Mouse (Mus musculus) induced T-regulatory cell, adult 2 months (primary cell): ENCODE results near the gene Dclre1c.

Source experiments
- DNase-seq: peaks from one replicate; pipeline ENCODE4 v3.0.0-alpha.2; 2012; ENCODE audit warnings: low read depth

Dclre1c gene

DNA sequence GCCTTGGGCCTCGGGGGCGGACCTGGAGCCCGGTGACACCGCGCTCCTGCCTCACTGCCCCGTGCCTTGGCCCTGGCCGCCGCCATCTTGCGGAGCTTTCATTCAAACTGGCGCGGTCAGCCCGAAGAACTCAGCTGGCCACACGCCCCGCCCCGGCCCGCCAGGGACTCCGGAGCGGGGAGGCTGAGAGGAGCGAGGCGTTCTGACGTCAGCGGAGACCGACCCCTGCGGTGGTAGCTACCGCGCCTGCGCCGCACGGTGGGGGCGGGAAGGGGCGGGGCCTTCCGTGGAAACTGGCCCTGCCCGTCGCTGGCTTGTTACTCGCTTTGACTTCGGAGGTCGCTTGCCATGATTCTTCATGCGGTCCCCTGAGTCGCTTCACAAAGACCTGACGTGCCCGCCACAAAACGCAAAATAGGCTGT lies 50.9 kb downstream of the Dclre1c start, which contains the start of gene Suv39h2:
Gene Suv39h2, minus strand, starts transcription at position 171 of the 423 bp plus-strand sequence.
- DNase-seq, result peak; percentile 98

- DNase-seq, result no peak
Measured at GRCm38 (mm10) chr2:3475746-3476251, 51.9 kb downstream of the Dclre1c start.

DNA sequence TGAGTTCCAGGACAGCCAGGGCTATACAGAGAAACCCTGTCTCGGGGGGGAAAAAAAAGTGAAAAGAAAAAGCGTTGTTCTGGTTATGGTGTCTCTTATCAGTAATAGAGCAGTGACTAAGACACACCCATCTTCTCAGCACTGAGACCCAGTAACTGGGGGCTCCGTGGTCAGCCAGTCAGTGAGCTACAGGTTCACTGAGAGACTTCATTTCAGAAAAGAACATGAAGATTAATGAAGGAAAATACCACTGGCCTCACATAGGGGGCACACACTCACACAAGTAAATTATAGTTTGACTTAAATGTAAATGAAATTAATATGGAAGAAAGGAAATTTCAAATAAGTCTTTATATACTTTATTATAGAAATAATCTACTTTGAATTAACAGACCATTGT lies 56.3 kb downstream of the Dclre1c start:
- no peak for DNase-seq

DNA sequence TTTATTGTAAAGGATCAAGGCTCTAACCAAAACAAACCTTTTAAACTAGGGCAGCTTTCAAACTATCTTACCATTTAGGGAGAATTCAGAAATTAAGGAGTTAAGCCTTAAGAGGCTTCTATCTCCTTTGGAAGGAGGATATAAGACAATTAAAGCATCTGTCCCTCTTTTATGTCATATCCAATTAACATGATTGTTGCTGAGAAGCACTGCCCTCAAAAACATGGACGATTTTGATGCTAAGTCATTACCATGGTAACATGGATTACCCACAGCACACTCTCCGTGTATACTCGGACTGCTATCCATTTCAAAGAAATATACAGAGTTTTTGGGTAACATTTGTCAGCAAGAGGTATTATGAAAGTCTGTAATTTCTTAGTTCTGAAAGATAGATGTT lies 65.9 kb downstream of the Dclre1c start:
- DNase-seq, result no peak

GRCm38 (mm10) chr2:3493833-3494409 lies 70.0 kb downstream of the Dclre1c start:
- no peak for DNase-seq

DNA sequence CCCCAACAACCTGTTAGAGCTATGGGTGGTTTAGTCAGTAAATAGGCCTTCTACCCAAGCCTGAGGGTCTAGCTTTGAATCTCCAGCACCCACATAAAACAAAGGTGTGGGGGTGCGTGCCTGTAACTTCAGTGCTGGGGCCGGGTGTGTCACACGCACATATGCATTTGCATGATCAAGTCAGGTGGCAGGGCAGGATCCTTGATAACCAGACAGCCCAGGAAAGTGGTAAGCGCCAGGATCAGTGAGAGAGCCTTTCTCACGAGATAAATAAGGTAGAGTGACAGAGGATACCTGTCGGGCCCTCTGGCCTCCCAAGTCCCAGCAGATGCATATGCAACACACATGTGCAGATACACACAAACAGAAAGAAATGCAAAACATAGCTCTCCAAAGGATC lies 75.6 kb downstream of the Dclre1c start:
- no peak for DNase-seq

GRCm38 (mm10) chr2:3500886-3501285 lies 77.0 kb downstream of the Dclre1c start:
- DNase-seq, result no peak

DNA sequence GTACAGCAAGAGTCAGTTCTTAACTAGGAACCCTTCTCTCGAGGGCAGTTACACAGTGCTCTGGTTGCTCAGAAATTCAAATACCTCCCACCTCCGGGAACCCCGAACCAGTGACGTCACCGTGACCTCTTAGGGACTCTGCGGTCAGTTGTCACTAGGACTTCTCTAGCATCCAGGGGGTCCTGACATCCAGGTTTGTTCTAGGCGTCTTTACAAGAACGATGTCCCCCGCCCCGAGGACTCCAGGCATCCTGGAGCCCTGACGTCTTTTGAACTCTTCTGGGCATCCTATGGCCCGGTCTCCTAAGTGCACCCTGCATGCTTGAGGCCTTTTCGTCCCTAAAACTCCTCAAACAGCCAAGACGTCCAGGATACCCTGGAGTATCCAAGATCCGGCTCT lies 88.1 kb downstream of the Dclre1c start:
- peak; percentile 85 for DNase-seq

DNA sequence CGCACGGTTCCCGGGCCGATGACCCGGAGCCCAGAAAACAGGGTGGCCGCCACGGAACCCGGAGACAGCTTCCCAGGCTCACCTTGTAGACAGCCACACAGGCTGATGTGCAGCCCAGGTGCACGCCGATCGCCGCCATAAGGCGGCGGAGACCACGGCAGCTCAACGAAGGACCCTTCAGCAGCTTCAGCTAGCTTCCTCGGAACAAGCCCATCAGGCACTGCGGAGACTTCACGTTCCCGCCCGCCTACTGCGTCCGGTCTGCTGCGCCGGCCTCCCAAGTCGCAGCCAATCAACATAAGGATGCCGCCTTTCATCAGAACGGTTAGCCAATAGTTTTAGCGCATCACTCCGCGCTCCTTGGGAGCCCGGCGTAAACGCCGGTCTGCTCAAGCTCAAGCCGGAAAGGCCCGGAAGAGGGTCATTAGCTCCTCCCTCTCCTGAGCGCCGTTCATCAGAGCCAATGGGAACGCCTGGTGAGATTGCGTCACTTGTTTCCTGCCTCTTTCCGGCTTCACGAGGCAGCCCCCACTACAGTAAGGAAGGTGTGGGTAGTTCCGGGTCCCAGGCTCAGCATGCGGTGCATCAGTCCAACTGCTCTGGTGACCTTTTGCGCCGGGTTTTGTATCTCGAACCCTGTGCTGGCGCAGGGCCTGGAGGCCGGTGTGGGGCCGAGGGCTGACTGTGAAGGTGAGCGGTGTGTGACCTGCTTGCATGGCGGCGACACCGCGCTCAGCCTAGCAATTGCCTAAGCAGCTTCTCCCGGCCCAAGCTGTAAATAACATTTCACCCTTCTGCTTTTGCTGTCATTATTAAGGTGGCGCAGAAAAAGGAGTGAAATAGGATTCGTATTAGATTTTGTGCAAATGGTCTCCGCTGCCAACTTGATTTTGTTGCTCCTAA lies 88.9 kb downstream of the Dclre1c start, which contains the start of the genes Gm45902, Hspa14 and Cdnf:
Gene Gm45902, minus strand, starts transcription at position 239 of the 903 bp plus-strand sequence.
Gene Hspa14, minus strand, starts transcription at position 263 of the 903 bp plus-strand sequence.
Gene Cdnf, plus strand, starts transcription at position 479 of the 903 bp plus-strand sequence.
- DNase-seq, result peak; percentile 99
